Mouse (Mus musculus): Measurements from ENCODE around the gene Mrpl46. TPM values are rescaled to one million over a fixed set of nuclear protein-coding genes. Genes with fewer than 3 reads are reported as not detected.

The Mrpl46 gene
- polyA plus RNA-seq, 1 experiment from 2014 or later, result 91.9 TPM

DNA sequence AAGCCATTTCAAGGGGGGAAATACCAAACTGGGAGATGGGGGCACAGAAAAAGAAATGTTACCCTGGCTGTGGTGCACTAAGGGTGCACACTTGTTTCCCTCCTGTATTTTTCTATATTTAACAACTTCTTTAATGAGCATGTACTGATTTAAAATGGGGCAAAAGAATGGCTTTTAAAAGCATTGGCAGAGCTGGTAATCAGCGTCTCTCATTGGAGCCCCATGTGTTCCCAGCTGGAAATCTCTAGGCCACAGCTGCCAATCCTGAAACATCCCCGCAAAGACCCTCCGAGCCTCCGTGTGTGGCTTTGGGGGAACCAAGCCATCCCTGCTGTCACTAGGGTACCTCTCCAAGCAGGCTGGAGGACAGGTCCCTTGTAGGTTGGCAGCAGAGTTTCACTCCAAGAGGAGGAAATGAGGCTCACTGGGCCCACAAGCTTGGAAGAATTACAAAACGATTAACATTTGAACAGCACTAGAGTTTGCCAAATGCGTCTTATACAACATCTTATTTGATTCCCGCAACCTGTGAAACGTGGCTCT lies 28.8 kb downstream of the Mrpl46 start:
- H3K27me3 ChIP-seq (replicated peaks; ENCODE audit: control insufficient read depth, insufficient read depth, low read length), result no peaks in the 10 kb centered on the region
- no peak overlapping the region for H3K9ac ChIP-seq (ENCODE audit: low read depth, low read length)
- H3K27ac ChIP-seq (ENCODE audit: low read depth, low read length), result no peak overlapping the region
- no peaks in the 10 kb centered on the region for H3K4me1 ChIP-seq (replicated peaks; ENCODE audit: control insufficient read depth, insufficient read depth, low read length)
- H3K4me2 ChIP-seq, result no peak overlapping the region
- no peak overlapping the region for H3K4me3 ChIP-seq (ENCODE audit: low read depth, low read length)
- 64% methylated on average over 8 of the region's 8 CpGs for WGBS
- ATAC-seq (replicated peaks; ENCODE audit: low FRiP score) (no peak), DNase-seq (ENCODE audit: low spot score) (no peak)
- H3K9me3 ChIP-seq (ENCODE audit: control insufficient read depth, low read length), result no peaks in the 10 kb centered on the region
- no peaks in the 10 kb centered on the region for H3K36me3 ChIP-seq (ENCODE audit: control insufficient read depth, insufficient read depth, low read length)

DNA sequence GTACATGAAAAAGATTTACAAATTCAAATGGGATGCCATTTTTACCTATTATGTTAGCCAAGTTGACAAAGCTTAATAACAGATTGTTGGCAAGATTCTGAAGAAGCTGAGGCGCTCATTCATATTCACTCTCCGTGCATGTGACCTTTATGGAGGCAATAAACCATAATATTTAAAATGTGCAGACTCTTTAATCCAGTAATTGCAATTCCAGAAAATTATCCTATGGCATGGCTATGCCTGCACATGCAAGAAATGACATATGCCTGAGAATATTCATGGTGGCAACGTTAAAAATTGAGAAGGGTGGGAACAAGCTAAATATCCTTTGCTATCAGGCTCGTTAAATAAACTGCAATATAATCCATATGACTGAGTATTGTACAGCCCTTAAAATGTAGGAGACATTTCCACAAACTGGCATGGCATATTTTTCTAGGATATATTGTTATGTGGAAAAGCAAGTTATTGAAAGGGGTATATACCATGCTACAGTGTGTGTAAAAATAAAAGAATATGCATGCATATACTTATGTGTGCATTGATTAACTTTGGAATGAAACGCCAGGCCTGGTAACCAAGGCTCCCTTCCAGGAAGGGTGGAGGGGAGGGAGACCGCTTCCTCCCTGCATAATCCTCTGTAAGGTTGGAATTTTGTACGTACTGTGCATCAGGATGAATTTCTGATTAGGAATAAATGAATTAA lies 29.4 kb downstream of the Mrpl46 start:
- no peak for DNase-seq (ENCODE audit: low spot score)
- no peak overlapping the region for H3K4me2 ChIP-seq
- H3K9me3 ChIP-seq (ENCODE audit: control insufficient read depth, low read length), result no peaks in the 10 kb centered on the region
- H3K4me3 ChIP-seq (ENCODE audit: low read depth, low read length), result no peak overlapping the region
- no peak overlapping the region for H3K9ac ChIP-seq (ENCODE audit: low read depth, low read length)
- no peaks in the 10 kb centered on the region for H3K27me3 ChIP-seq (replicated peaks; ENCODE audit: control insufficient read depth, insufficient read depth, low read length)
- ATAC-seq (replicated peaks; ENCODE audit: low FRiP score), result no peak
- WGBS, result 76% methylated on average over 7 of the region's 7 CpGs
- H3K27ac ChIP-seq (ENCODE audit: low read depth, low read length), result no peak overlapping the region
- no peaks in the 10 kb centered on the region for H3K36me3 ChIP-seq (ENCODE audit: control insufficient read depth, insufficient read depth, low read length)
- H3K4me1 ChIP-seq (replicated peaks; ENCODE audit: control insufficient read depth, insufficient read depth, low read length), result no peaks in the 10 kb centered on the region

DNA sequence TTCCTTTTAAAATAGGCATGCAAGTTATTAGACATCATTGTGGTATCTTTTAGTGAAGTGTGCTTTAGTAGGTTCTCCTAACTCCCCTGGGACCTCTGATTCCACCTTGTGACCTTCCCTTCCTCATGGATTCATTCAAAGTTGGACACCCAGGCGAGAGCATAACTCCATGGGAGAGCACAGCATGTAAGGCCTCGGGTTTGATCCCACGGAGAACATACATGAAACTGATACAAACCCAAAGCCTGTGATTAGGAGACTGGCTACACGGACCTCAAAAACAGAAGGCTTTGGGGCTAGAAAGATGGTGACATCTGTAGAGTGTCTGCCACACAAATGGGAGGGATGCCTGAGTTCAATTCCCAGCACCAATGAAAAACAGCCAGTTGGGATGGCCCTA lies 30.4 kb downstream of the Mrpl46 start:
- no peaks in the 10 kb centered on the region for H3K9me3 ChIP-seq (ENCODE audit: control insufficient read depth, low read length)
- no peak overlapping the region for H3K9ac ChIP-seq (ENCODE audit: low read depth, low read length)
- DNase-seq (ENCODE audit: low spot score) (no peak), ATAC-seq (replicated peaks; ENCODE audit: low FRiP score) (no peak)
- no peaks in the 10 kb centered on the region for H3K4me1 ChIP-seq (replicated peaks; ENCODE audit: control insufficient read depth, insufficient read depth, low read length)
- no peak overlapping the region for H3K4me3 ChIP-seq (ENCODE audit: low read depth, low read length)
- WGBS, result 80% methylated on average over 4 of the region's 4 CpGs
- H3K36me3 ChIP-seq (ENCODE audit: control insufficient read depth, insufficient read depth, low read length), result no peaks in the 10 kb centered on the region
- no peak overlapping the region for H3K4me2 ChIP-seq
- H3K27ac ChIP-seq (ENCODE audit: low read depth, low read length), result no peak overlapping the region
- H3K27me3 ChIP-seq (replicated peaks; ENCODE audit: control insufficient read depth, insufficient read depth, low read length), result no peaks in the 10 kb centered on the region

DNA sequence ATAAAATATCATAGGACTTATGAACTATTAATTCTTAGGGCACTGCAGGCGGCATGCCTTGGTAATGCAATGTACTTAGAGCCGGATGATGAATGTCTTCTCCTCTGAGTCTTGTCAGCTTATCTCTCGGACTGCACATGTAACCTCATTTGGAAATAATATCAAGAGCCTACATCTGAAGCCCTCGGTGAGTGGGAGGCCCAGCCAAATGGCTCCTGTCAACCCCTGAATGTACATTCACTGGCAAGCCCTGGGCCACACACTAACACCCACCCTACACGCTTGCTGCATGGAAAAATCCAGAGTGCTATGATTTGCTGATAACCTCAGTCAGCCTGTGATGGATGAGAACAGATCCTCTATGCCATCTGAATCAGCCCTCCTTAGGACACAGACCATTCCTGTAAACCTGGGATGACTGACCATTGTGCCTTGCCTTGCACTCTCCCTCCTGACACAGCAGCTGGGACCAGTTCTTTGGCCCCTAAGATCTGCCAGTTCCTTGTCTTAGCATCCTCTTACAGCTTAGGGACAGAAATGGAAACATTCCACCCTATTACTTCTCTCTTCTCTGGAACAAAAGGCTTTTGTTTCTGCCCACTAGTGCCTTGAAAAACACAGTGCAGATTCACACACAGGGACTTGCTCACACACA lies 39.5 kb downstream of the Mrpl46 start:
- no peak overlapping the region for H3K4me3 ChIP-seq (ENCODE audit: low read depth, low read length)
- 53% methylated on average over 5 of the region's 5 CpGs for WGBS
- no peaks in the 10 kb centered on the region for H3K27me3 ChIP-seq (replicated peaks; ENCODE audit: control insufficient read depth, insufficient read depth, low read length)
- no peak overlapping the region for H3K27ac ChIP-seq (ENCODE audit: low read depth, low read length)
- H3K4me2 ChIP-seq, result no peak overlapping the region
- H3K4me1 ChIP-seq (replicated peaks; ENCODE audit: control insufficient read depth, insufficient read depth, low read length), result no peaks in the 10 kb centered on the region
- H3K9me3 ChIP-seq (ENCODE audit: control insufficient read depth, low read length), result no peaks in the 10 kb centered on the region
- DNase-seq (ENCODE audit: low spot score), result no peak
- no peak overlapping the region for H3K9ac ChIP-seq (ENCODE audit: low read depth, low read length)
- no peaks in the 10 kb centered on the region for H3K36me3 ChIP-seq (ENCODE audit: control insufficient read depth, insufficient read depth, low read length)
- no peak for ATAC-seq (replicated peaks; ENCODE audit: low FRiP score)

DNA sequence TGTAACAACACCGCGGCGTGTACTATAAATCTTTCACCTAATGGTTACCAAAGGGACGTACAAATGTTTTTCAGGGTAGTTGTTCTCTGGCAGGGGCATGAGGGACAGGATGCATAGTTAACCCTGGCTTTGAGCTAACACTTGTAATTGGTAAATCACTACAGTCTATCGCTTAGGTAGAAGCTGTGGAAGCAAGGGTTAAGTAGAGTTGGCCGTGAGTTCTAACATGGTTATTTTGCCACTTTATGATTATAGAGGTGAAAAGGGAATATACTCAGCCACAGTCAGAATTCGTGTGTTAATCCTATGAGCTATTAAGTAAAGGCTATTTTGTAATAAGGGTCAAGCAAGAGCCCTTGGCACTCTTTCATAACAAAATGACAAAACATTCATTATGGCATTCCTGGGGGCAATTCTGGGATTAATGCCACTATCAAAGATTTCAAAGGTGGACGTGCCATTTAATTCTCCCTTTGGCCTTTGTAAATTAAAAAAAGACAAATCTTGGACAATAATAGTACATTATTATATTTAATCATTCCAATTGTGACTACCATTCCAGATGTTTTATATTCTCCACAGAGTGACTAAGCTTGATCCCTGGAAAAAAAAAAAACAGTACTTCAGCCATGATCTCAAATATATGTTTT lies 43.9 kb downstream of the Mrpl46 start:
- Histone ChIP-seq H3K9me3 (ENCODE audit: control insufficient read depth, low read length) (no peaks in the 10 kb centered on the region), H3K4me1 (replicated peaks; ENCODE audit: control insufficient read depth, insufficient read depth, low read length) (no peaks in the 10 kb centered on the region), H3K27me3 (replicated peaks; ENCODE audit: control insufficient read depth, insufficient read depth, low read length) (no peaks in the 10 kb centered on the region), H3K36me3 (ENCODE audit: control insufficient read depth, insufficient read depth, low read length) (no peaks in the 10 kb centered on the region), H3K4me2 (no peak overlapping the region), H3K27ac (ENCODE audit: low read depth, low read length) (no peak overlapping the region), H3K9ac (ENCODE audit: low read depth, low read length) (no peak overlapping the region), H3K4me3 (ENCODE audit: low read depth, low read length) (no peak overlapping the region)
- DNase-seq (ENCODE audit: low spot score), result no peak
- WGBS, result 81% methylated on average over 8 of the region's 8 CpGs
- no peak for ATAC-seq (replicated peaks; ENCODE audit: low FRiP score)

DNA sequence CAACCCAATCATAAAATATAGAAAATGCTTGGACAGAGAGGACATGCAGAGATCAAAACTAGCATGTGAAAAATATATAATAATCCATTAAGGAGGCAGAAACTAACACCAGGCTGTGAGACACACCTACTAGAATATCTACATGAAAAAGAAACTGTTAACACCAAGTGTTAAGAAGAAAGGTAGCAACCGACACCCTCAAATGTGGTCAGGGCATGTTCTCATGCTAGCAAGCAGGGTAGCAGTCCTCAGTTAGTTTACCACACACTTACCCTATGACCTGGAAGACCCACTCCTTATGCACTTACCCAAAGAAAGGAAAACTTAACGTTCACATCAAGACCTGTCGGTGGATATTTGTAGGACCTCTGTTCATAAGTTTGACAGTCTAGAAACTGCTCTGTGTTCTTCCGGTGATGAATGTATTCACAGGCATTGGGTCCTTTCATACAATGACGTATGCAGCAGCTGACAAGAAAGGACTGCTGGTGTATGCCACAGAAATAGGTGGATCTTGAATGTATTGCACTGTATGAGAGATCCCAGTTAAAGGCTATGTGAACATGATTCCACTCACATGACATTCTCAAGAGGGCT lies 45.6 kb downstream of the Mrpl46 start, which contains the start of gene Ntrk3:
Gene Ntrk3, minus strand, starts transcription at position 399 of the 597 bp plus-strand sequence.
- H3K27me3 ChIP-seq (replicated peaks; ENCODE audit: control insufficient read depth, insufficient read depth, low read length), result no peaks in the 10 kb centered on the region
- H3K4me2 ChIP-seq, result no peak within 1 kb of the TSS
- no peak for DNase-seq (ENCODE audit: low spot score)
- no peaks in the 10 kb centered on the region for H3K36me3 ChIP-seq (ENCODE audit: control insufficient read depth, insufficient read depth, low read length)
- no peak within 1 kb of the TSS for H3K4me3 ChIP-seq (ENCODE audit: low read depth, low read length)
- 80% methylated on average over 5 of the region's 5 CpGs for WGBS
- no peaks in the 10 kb centered on the region for H3K9me3 ChIP-seq (ENCODE audit: control insufficient read depth, low read length)
- no peaks in the 10 kb centered on the region for H3K4me1 ChIP-seq (replicated peaks; ENCODE audit: control insufficient read depth, insufficient read depth, low read length)
- ATAC-seq (replicated peaks; ENCODE audit: low FRiP score), result no peak
- no peak within 1 kb of the TSS for H3K9ac ChIP-seq (ENCODE audit: low read depth, low read length)
- no peak within 1 kb of the TSS for H3K27ac ChIP-seq (ENCODE audit: low read depth, low read length)

DNA sequence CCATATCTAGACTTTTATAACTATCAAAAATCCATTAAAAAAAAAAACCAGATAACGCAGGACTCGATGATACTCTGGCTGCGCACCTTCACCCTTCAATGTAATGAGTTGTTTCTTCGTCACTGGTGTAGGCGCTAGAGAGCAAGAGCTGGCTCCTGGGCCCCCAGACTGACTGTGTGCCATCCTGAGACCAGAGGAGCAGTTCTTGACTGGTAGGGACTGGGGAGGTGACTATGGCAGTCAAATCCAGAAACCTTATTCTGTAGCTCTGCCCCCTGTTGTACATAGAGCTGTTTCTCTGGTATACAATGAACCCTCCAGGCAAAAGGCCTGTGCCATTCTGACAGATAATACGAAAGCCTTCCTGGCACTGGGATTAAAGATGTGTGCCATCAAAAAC lies 46.1 kb downstream of the Mrpl46 start:
- no peak overlapping the region for H3K4me2 ChIP-seq
- ATAC-seq (replicated peaks; ENCODE audit: low FRiP score) (no peak), DNase-seq (ENCODE audit: low spot score) (no peak)
- H3K4me3 ChIP-seq (ENCODE audit: low read depth, low read length), result no peak overlapping the region
- H3K4me1 ChIP-seq (replicated peaks; ENCODE audit: control insufficient read depth, insufficient read depth, low read length), result no peaks in the 10 kb centered on the region
- no peaks in the 10 kb centered on the region for H3K9me3 ChIP-seq (ENCODE audit: control insufficient read depth, low read length)
- no peak overlapping the region for H3K27ac ChIP-seq (ENCODE audit: low read depth, low read length)
- no peaks in the 10 kb centered on the region for H3K36me3 ChIP-seq (ENCODE audit: control insufficient read depth, insufficient read depth, low read length)
- 87% methylated on average over 6 of the region's 6 CpGs for WGBS
- no peak overlapping the region for H3K9ac ChIP-seq (ENCODE audit: low read depth, low read length)
- H3K27me3 ChIP-seq (replicated peaks; ENCODE audit: control insufficient read depth, insufficient read depth, low read length), result no peaks in the 10 kb centered on the region

DNA sequence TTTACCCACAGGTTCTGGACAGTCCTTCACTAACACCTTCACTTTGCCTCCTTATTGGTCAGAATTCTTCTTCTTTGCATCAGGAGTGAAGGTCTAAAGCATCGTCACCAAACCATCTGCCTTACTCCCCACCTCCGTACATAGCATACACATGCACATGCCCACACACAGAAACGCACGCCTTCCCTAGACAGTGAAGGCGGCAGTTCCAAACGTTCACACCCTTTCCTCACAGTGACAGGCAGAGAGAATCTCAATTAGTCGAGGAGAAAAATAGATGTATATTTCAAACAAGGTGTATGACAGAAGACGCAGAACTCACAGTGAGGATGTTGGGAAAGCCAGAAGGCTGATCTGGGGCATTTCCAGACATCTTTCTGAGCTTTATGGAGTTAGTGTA lies 51.9 kb downstream of the Mrpl46 start:
- Histone ChIP-seq H3K27ac (ENCODE audit: low read depth, low read length) (no peak overlapping the region), H3K9ac (ENCODE audit: low read depth, low read length) (no peak overlapping the region), H3K27me3 (replicated peaks; ENCODE audit: control insufficient read depth, insufficient read depth, low read length) (no peaks in the 10 kb centered on the region), H3K4me3 (ENCODE audit: low read depth, low read length) (no peak overlapping the region), H3K4me1 (replicated peaks; ENCODE audit: control insufficient read depth, insufficient read depth, low read length) (no peaks in the 10 kb centered on the region), H3K36me3 (ENCODE audit: control insufficient read depth, insufficient read depth, low read length) (no peaks in the 10 kb centered on the region), H3K9me3 (ENCODE audit: control insufficient read depth, low read length) (no peaks in the 10 kb centered on the region), H3K4me2 (no peak overlapping the region)
- DNase-seq (ENCODE audit: low spot score) (no peak), ATAC-seq (replicated peaks; ENCODE audit: low FRiP score) (no peak)
- 76% methylated on average over 8 of the region's 8 CpGs for WGBS

Measured in liver, embryonic 11.5 days (tissue).